Mouse (Mus musculus): ENCODE measurements around the gene Gm28305. TPM values are rescaled to one million over a fixed set of nuclear protein-coding genes. Genes with fewer than 3 reads are reported as not detected.

The Gm28305 gene
- polyA plus RNA-seq, 1 experiment from 2014 or later: not detected

- ATAC-seq (ENCODE audit: insufficient number of reproducible peaks, low FRiP score, low TSS enrichment, low read depth): no peak
Observed at GRCm38 (mm10) chr9:104102301-104102700, 61.8 kb downstream of the Gm28305 start.

GRCm38 (mm10) chr9:104102901-104103300 is 62.4 kb downstream of the Gm28305 start:
- Histone ChIP-seq H3K27me3 (no peaks in the 10 kb centered on the region), H3K4me1 (peaks cover 7% of the 10 kb centered on the region; the same call in 1 of the 2 replicates), H3K36me3 (no peaks in the 10 kb centered on the region), H3K27ac (0 out of 2 replicates have a peak overlapping the region, but pooled peaks have one; percentile 43), H3K9ac (no peak overlapping the region), H3K9me3 (no peaks in the 10 kb centered on the region), H3K4me2 (no peak overlapping the region), H3K4me3 (no peak overlapping the region)
- WGBS: 55% methylated on average over 2 of the region's 2 CpGs
- ATAC-seq (ENCODE audit: insufficient number of reproducible peaks, low FRiP score, low TSS enrichment, low read depth): no peak

More at GRCm38 (mm10) chr9:104102301-104102700, 61.8 kb downstream of the Gm28305 start:
- Histone ChIP-seq H3K4me3 (no peak overlapping the region), H3K36me3 (no peaks in the 10 kb centered on the region), H3K27ac (peak overlapping the region; percentile 43; the same call in 1 of the 2 replicates), H3K9ac (no peak overlapping the region), H3K9me3 (no peaks in the 10 kb centered on the region), H3K4me2 (no peak overlapping the region), H3K4me1 (peaks cover 7% of the 10 kb centered on the region; the same call in 1 of the 2 replicates), H3K27me3 (no peaks in the 10 kb centered on the region)
- WGBS: 25% methylated on average over 6 of the region's 6 CpGs

GRCm38 (mm10) chr9:104104986-104105385 is 64.5 kb downstream of the Gm28305 start:
- no peaks in the 10 kb centered on the region for H3K9me3 ChIP-seq
- no peak overlapping the region for H3K4me2 ChIP-seq
- no peak overlapping the region for H3K27ac ChIP-seq
- H3K27me3 ChIP-seq: no peaks in the 10 kb centered on the region
- no peaks in the 10 kb centered on the region for H3K36me3 ChIP-seq
- peaks cover 12% of the 10 kb centered on the region; the same call in 1 of the 2 replicates for H3K4me1 ChIP-seq
- no peak for ATAC-seq (ENCODE audit: insufficient number of reproducible peaks, low FRiP score, low TSS enrichment, low read depth)
- 87% methylated on average over 2 of the region's 2 CpGs for WGBS
- no peak overlapping the region for H3K9ac ChIP-seq
- H3K4me3 ChIP-seq: no peak overlapping the region

GRCm38 (mm10) chr9:104106930-104107329 is 66.5 kb downstream of the Gm28305 start:
- Histone ChIP-seq H3K4me2 (no peak overlapping the region), H3K36me3 (peaks cover 2% of the 10 kb centered on the region; the same call in 1 of the 2 replicates), H3K27ac (no peak overlapping the region), H3K9me3 (no peaks in the 10 kb centered on the region), H3K4me3 (no peak overlapping the region), H3K27me3 (no peaks in the 10 kb centered on the region), H3K9ac (no peak overlapping the region), H3K4me1 (peaks cover 12% of the 10 kb centered on the region; the same call in 1 of the 2 replicates)
- WGBS: 57% methylated on average over 9 of the region's 9 CpGs
- ATAC-seq (ENCODE audit: insufficient number of reproducible peaks, low FRiP score, low TSS enrichment, low read depth): no peak

- Histone ChIP-seq H3K36me3 (peaks cover 2% of the 10 kb centered on the region; the same call in 1 of the 2 replicates), H3K9ac (no peak overlapping the region), H3K9me3 (no peaks in the 10 kb centered on the region), H3K4me2 (no peak overlapping the region), H3K27me3 (no peaks in the 10 kb centered on the region), H3K4me3 (no peak overlapping the region), H3K27ac (no peak overlapping the region), H3K4me1 (peaks cover 7% of the 10 kb centered on the region; the same call in 1 of the 2 replicates)
- ATAC-seq (ENCODE audit: insufficient number of reproducible peaks, low FRiP score, low TSS enrichment, low read depth): no peak
- 78% methylated on average over 6 of the region's 6 CpGs for WGBS
Observed at GRCm38 (mm10) chr9:104107482-104107881, 67.0 kb downstream of the Gm28305 start.

- no peak overlapping the region for H3K4me2 ChIP-seq
- H3K4me1 ChIP-seq: 0 out of 2 replicates have a peak, but pooled peaks cover 4% of the 10 kb centered on the region
- H3K36me3 ChIP-seq: peaks cover 2% of the 10 kb centered on the region; the same call in 1 of the 2 replicates
- H3K9ac ChIP-seq: no peak overlapping the region
- H3K27me3 ChIP-seq: no peaks in the 10 kb centered on the region
- no peaks in the 10 kb centered on the region for H3K9me3 ChIP-seq
- no peak overlapping the region for H3K4me3 ChIP-seq
- H3K27ac ChIP-seq: peak overlapping the region; percentile 38
- 57% methylated on average over 2 of the region's 2 CpGs for WGBS
- ATAC-seq (ENCODE audit: insufficient number of reproducible peaks, low FRiP score, low TSS enrichment, low read depth): no peak
Observed at GRCm38 (mm10) chr9:104108571-104109143, 68.2 kb downstream of the Gm28305 start.

GRCm38 (mm10) chr9:104109151-104109550 is 68.7 kb downstream of the Gm28305 start:
- H3K9me3 ChIP-seq: no peaks in the 10 kb centered on the region
- peak overlapping the region; percentile 38 for H3K27ac ChIP-seq
- no peak overlapping the region for H3K9ac ChIP-seq
- H3K36me3 ChIP-seq: peaks cover 2% of the 10 kb centered on the region; the same call in 1 of the 2 replicates
- H3K4me2 ChIP-seq: no peak overlapping the region
- 0 out of 2 replicates have a peak, but pooled peaks cover 4% of the 10 kb centered on the region for H3K4me1 ChIP-seq
- H3K27me3 ChIP-seq: no peaks in the 10 kb centered on the region
- 60% methylated on average over 5 of the region's 5 CpGs for WGBS
- ATAC-seq (ENCODE audit: insufficient number of reproducible peaks, low FRiP score, low TSS enrichment, low read depth): no peak
- H3K4me3 ChIP-seq: no peak overlapping the region

GRCm38 (mm10) chr9:104123101-104123500 is 82.6 kb downstream of the Gm28305 start:
- Histone ChIP-seq H3K9me3 (no peaks in the 10 kb centered on the region), H3K36me3 (no peaks in the 10 kb centered on the region), H3K4me1 (peaks cover 13% of the 10 kb centered on the region), H3K4me3 (no peak overlapping the region), H3K9ac (no peak overlapping the region), H3K27me3 (no peaks in the 10 kb centered on the region), H3K4me2 (no peak overlapping the region), H3K27ac (0 out of 2 replicates have a peak overlapping the region, but pooled peaks have one; percentile 50)
- ATAC-seq (ENCODE audit: insufficient number of reproducible peaks, low FRiP score, low TSS enrichment, low read depth): no peak
- 61% methylated on average over 5 of the region's 5 CpGs for WGBS

GRCm38 (mm10) chr9:104123622-104124021 is 83.2 kb downstream of the Gm28305 start:
- Histone ChIP-seq H3K27me3 (no peaks in the 10 kb centered on the region), H3K4me2 (no peak overlapping the region), H3K36me3 (no peaks in the 10 kb centered on the region), H3K4me1 (peaks cover 10% of the 10 kb centered on the region), H3K9ac (no peak overlapping the region), H3K4me3 (no peak overlapping the region), H3K27ac (peak overlapping the region; percentile 50), H3K9me3 (no peaks in the 10 kb centered on the region)
- 23% methylated on average over 5 of the region's 5 CpGs for WGBS
- ATAC-seq (ENCODE audit: insufficient number of reproducible peaks, low FRiP score, low TSS enrichment, low read depth): no peak

Other genes with a start within 250 kb of the Gm28305 start
- gene Nphp3, start 38.1 kb upstream of the Gm28305 start, polyA plus RNA-seq (2015; fragmentation: Nextera tagmentation; extraction: Ambion mirVana): 4.2 and 5.7 TPM in 2 replicates
- gene Uba5, start 22.5 kb downstream of the Gm28305 start, polyA plus RNA-seq (2015; fragmentation: Nextera tagmentation; extraction: Ambion mirVana): 59.4 and 62.3 TPM in 2 replicates
- 12.4 and 12.5 TPM in 2 replicates for gene Acad11, start 22.7 kb downstream of the Gm28305 start, polyA plus RNA-seq (2015; fragmentation: Nextera tagmentation; extraction: Ambion mirVana)
- 4.8 and 6.9 TPM in 2 replicates for gene Ackr4, start 86.3 kb downstream of the Gm28305 start, polyA plus RNA-seq (2015; fragmentation: Nextera tagmentation; extraction: Ambion mirVana)
- gene Dnajc13, start 222.3 kb downstream of the Gm28305 start, polyA plus RNA-seq (2015; fragmentation: Nextera tagmentation; extraction: Ambion mirVana): 18.1 and 19.9 TPM in 2 replicates

Measured in limb, embryonic 15.5 days (tissue).